In the genomic region with DNA sequence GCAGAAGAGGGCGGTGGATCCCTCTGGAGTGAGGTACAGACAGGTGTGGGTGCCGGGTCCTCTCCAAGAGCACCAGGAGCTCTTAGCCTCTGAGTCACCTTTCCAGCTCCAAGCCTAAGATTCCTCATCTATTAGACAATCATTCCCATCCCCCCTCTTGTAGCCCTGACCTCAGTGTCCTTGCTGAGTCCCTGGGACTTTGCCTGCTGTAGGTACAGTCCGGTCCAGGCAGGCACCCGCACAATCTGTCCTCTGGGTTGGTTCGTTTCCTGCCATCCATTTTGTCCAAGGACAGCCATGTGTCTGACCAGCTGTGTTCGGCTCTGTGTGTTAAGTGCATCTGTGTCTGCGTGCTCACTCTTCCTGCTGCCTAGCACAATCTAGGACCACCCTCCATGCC, we compare ENCODE assay signal across 9 mouse cellular contexts. TPM values are rescaled to one million over a fixed set of nuclear protein-coding genes. Genes with fewer than 3 reads are reported as not detected.
DNase-seq lines count a peak whose midpoint lies in the region; ATAC-seq lines count a peak whose summit lies in the region.
"Had no signal": no experiment of that assay in that cellular context is flagged by ENCODE, and none has a peak within 500 bp of the region (broad histone marks: within the 10 kb centered on the region; RNA-seq: fewer than 3 reads in every experiment).

No protein-coding gene starts in this region.

- peaks cover 14% of the 10 kb centered on the region for H3K4me1 ChIP-seq in midbrain, embryonic 10.5 days
- H3K4me1 ChIP-seq in midbrain, embryonic 16.5 days (ENCODE audit: control insufficient read depth, insufficient read depth, low read length), result peaks cover 2% of the 10 kb centered on the region; the same call in 1 of the 2 replicates
- peaks cover 13% of the 10 kb centered on the region for H3K4me1 ChIP-seq in hindbrain, embryonic 13.5 days (replicated peaks)
- 0 out of 2 replicates have a peak, but pooled peaks cover 10% of the 10 kb centered on the region for H3K4me1 ChIP-seq in stomach, embryonic 14.5 days (ENCODE audit: control insufficient read depth, insufficient read depth, low read length)

- peak overlapping the region; percentile 64 for H3K27ac ChIP-seq in midbrain, embryonic 10.5 days (replicated peaks)
- H3K27ac ChIP-seq in midbrain, embryonic 16.5 days (ENCODE audit: low read length), result no peak overlapping the region
- H3K27ac ChIP-seq in hindbrain, embryonic 13.5 days, result peak overlapping the region; percentile 84
- H3K27ac ChIP-seq in stomach, embryonic 14.5 days (ENCODE audit: low read length), result peak overlapping the region; percentile 63; the same call in 1 of the 2 replicates

- ATAC-seq in midbrain, embryonic 16.5 days, result no peak; the same call in 1 of the 2 replicates
- ATAC-seq in hindbrain, embryonic 13.5 days (ENCODE audit: low FRiP score), result no peak; the same call in 1 of the 2 replicates
- peak; percentile 28; the same call in 1 of the 2 replicates for ATAC-seq in stomach, embryonic 14.5 days (ENCODE audit: insufficient number of reproducible peaks, insufficient read depth, low FRiP score, low read depth)

- H3K36me3 ChIP-seq in midbrain, embryonic 10.5 days, result peaks cover 51% of the 10 kb centered on the region
- H3K36me3 ChIP-seq in midbrain, embryonic 16.5 days (ENCODE audit: control insufficient read depth, insufficient read depth, low read length), result peaks cover 12% of the 10 kb centered on the region
- H3K36me3 ChIP-seq in hindbrain, embryonic 13.5 days, result peaks cover 37% of the 10 kb centered on the region
- peaks cover 31% of the 10 kb centered on the region for H3K36me3 ChIP-seq in stomach, embryonic 14.5 days (ENCODE audit: control insufficient read depth, insufficient read depth, low read length)

- H3K9me3 ChIP-seq in midbrain, embryonic 10.5 days (replicated peaks), result no peaks in the 10 kb centered on the region
- H3K9me3 ChIP-seq in midbrain, embryonic 16.5 days (replicated peaks; ENCODE audit: control insufficient read depth, low read length, poor library complexity, severe bottlenecking), result no peaks in the 10 kb centered on the region
- no peaks in the 10 kb centered on the region for H3K9me3 ChIP-seq in hindbrain, embryonic 13.5 days
- no peaks in the 10 kb centered on the region for H3K9me3 ChIP-seq in stomach, embryonic 14.5 days (ENCODE audit: control insufficient read depth, low read depth, low read length)

- DNase-seq in cerebellum, postnatal 10 days, result peak; percentile 54 to 57
- DNase-seq in cerebellum, adult 9-10 months, result no peak
- no peak for DNase-seq in midbrain, embryonic 10.5 days (ENCODE audit: low spot score)
- DNase-seq in lung, postnatal 4 days, result no peak
- no peak for DNase-seq in lung, postnatal 36 days
- DNase-seq: cerebellum, adult 11-12 months had no signal

- WGBS in midbrain, embryonic 10.5 days, result 86% methylated on average over 7 of the region's 7 CpGs
- 81% methylated on average over 7 of the region's 7 CpGs for WGBS in midbrain, embryonic 16.5 days
- 71% methylated on average over 7 of the region's 7 CpGs for WGBS in hindbrain, embryonic 13.5 days
- WGBS in stomach, embryonic 14.5 days, result 67% methylated on average over 7 of the region's 7 CpGs

- no peak overlapping the region for H3K4me2 ChIP-seq in midbrain, embryonic 16.5 days (ENCODE audit: low read length)
- H3K4me2 ChIP-seq in hindbrain, embryonic 13.5 days, result no peak overlapping the region
- no peak overlapping the region for H3K4me2 ChIP-seq in stomach, embryonic 14.5 days (replicated peaks; ENCODE audit: low read depth, low read length)

- no peaks in the 10 kb centered on the region for H3K27me3 ChIP-seq in midbrain, embryonic 10.5 days (ENCODE audit: low read depth, poor library complexity, severe bottlenecking)
- H3K27me3 ChIP-seq in midbrain, embryonic 16.5 days (ENCODE audit: control insufficient read depth, insufficient read depth, low read depth, low read length), result no peaks in the 10 kb centered on the region
- no peaks in the 10 kb centered on the region for H3K27me3 ChIP-seq in hindbrain, embryonic 13.5 days
- no peaks in the 10 kb centered on the region for H3K27me3 ChIP-seq in stomach, embryonic 14.5 days (ENCODE audit: control insufficient read depth, insufficient read depth, low read length)

- no peak overlapping the region for H3K9ac ChIP-seq in midbrain, embryonic 16.5 days (ENCODE audit: low read depth, low read length)
- H3K9ac ChIP-seq in hindbrain, embryonic 13.5 days, result peak overlapping the region; percentile 51
- H3K9ac ChIP-seq in stomach, embryonic 14.5 days (replicated peaks; ENCODE audit: low read depth, low read length), result no peak overlapping the region

- no peak overlapping the region for H3K4me3 ChIP-seq in midbrain, embryonic 10.5 days
- no peak overlapping the region for H3K4me3 ChIP-seq in midbrain, embryonic 16.5 days (ENCODE audit: low read depth, low read length)
- no peak overlapping the region for H3K4me3 ChIP-seq in hindbrain, embryonic 13.5 days
- no peak overlapping the region for H3K4me3 ChIP-seq in stomach, embryonic 14.5 days (ENCODE audit: low read depth, low read length)

RNA-seq across cellular contexts. Expression of a gene that starts 12.5 kb away (rescaled TPM):
- 48.0 and 50.2 TPM in 2 replicates for polyA plus RNA-seq in midbrain, embryonic 10.5 days (2016; fragmentation: Nextera tagmentation; extraction: Ambion mirVana)
- 35.1 and 36.3 TPM in 2 replicates for polyA plus RNA-seq in midbrain, embryonic 16.5 days (2015; fragmentation: Nextera tagmentation; extraction: Ambion mirVana)
- 36.5 and 41.5 TPM in 2 replicates for polyA plus RNA-seq in hindbrain, embryonic 13.5 days (2015; fragmentation: Nextera tagmentation; extraction: Ambion mirVana)
- 28.8 and 31.2 TPM in 2 replicates for polyA plus RNA-seq in stomach, embryonic 14.5 days (2014; fragmentation: Nextera tagmentation; extraction: Ambion mirVana)

RNA-seq across cellular contexts. Expression of a gene that starts 16.3 kb away (rescaled TPM):
- polyA plus RNA-seq in midbrain, embryonic 10.5 days (2016; fragmentation: Nextera tagmentation; extraction: Ambion mirVana), result 7.0 and 7.4 TPM in 2 replicates
- polyA plus RNA-seq in midbrain, embryonic 16.5 days (2015; fragmentation: Nextera tagmentation; extraction: Ambion mirVana), result 4.6 and 5.9 TPM in 2 replicates
- polyA plus RNA-seq in hindbrain, embryonic 13.5 days (2015; fragmentation: Nextera tagmentation; extraction: Ambion mirVana), result 7.4 and 8.0 TPM in 2 replicates
- 4.9 and 5.4 TPM in 2 replicates for polyA plus RNA-seq in stomach, embryonic 14.5 days (2014; fragmentation: Nextera tagmentation; extraction: Ambion mirVana)

RNA-seq across cellular contexts. Expression of a gene that starts 27.9 kb away (rescaled TPM):
- 2.5 and 2.9 TPM in 2 replicates for polyA plus RNA-seq in midbrain, embryonic 10.5 days (2016; fragmentation: Nextera tagmentation; extraction: Ambion mirVana)
- 4.0 TPM in 2 replicates for polyA plus RNA-seq in midbrain, embryonic 16.5 days (2015; fragmentation: Nextera tagmentation; extraction: Ambion mirVana)
- polyA plus RNA-seq in hindbrain, embryonic 13.5 days (2015; fragmentation: Nextera tagmentation; extraction: Ambion mirVana), result 5.3 and 5.8 TPM in 2 replicates
- 2.4 and 2.5 TPM in 2 replicates for polyA plus RNA-seq in stomach, embryonic 14.5 days (2014; fragmentation: Nextera tagmentation; extraction: Ambion mirVana)

RNA-seq across cellular contexts. Expression of a gene that starts 59.0 kb away (rescaled TPM):
- polyA plus RNA-seq in midbrain, embryonic 10.5 days (2016; fragmentation: Nextera tagmentation; extraction: Ambion mirVana), result 195 and 207 TPM in 2 replicates
- 156 and 157 TPM in 2 replicates for polyA plus RNA-seq in midbrain, embryonic 16.5 days (2015; fragmentation: Nextera tagmentation; extraction: Ambion mirVana)
- 174 and 177 TPM in 2 replicates for polyA plus RNA-seq in hindbrain, embryonic 13.5 days (2015; fragmentation: Nextera tagmentation; extraction: Ambion mirVana)
- polyA plus RNA-seq in stomach, embryonic 14.5 days (2014; fragmentation: Nextera tagmentation; extraction: Ambion mirVana), result 209 and 219 TPM in 2 replicates

Comparison
In these comparisons a context has a peak if more than half of its experiments do, and no peak if none do; other contexts are left out.
1. DNase-seq: peak in cerebellum, postnatal 10 days (2 of 2); none in cerebellum, adult 9-10 months (single experiment), midbrain, embryonic 10.5 days (single experiment), lung, postnatal 4 days (0 of 2) and lung, postnatal 36 days (single experiment).